Mouse (Mus musculus) gastrocnemius, adult 8-10 months (tissue): ENCODE measurements at regions not wholly inside any gene's neighbourhood (a gene's known extent, or its start where the extent isn't known, plus 50 kb on each side); places are given as distances from the start of the nearest gene placed in this dataset.

Experiments
- DNase-seq, 2 experiments: peaks; one replicate each; pipeline ENCODE4 v3.0.0; 2022; ENCODE audit warnings: low spot score in 2 of 2

- DNase-seq: no peak
Observed at GRCm38 (mm10) chr9:32049546-32049945, 66.4 kb upstream of the Arhgap32 start.

GRCm38 (mm10) chr9:32053886-32054615 is 61.9 kb upstream of the Arhgap32 start:
- DNase-seq: no peak

- DNase-seq: no peak
Observed at GRCm38 (mm10) chr9:32057427-32058115, 58.4 kb upstream of the Arhgap32 start.

GRCm38 (mm10) chr9:32062740-32063139 is 53.2 kb upstream of the Arhgap32 start:
- no peak for DNase-seq

- DNase-seq: no peak
Observed at GRCm38 (mm10) chr9:32063541-32063940, 52.4 kb upstream of the Arhgap32 start.

GRCm38 (mm10) chr9:32064007-32064550 is 51.9 kb upstream of the Arhgap32 start:
- no peak for DNase-seq
